Mouse (Mus musculus): ENCODE data around the gene Scube2. TPM values are rescaled to one million over a fixed set of nuclear protein-coding genes. Genes with fewer than 3 reads are reported as not detected.

Gene Scube2
- total RNA-seq, 1 experiment, result 0.89 TPM

GRCm38 (mm10) chr7:109781470-109782203 lies 83.8 kb downstream of the Scube2 start, which contains the start of gene Nrip3:
Gene Nrip3, minus strand, starts transcription at chr7:109782025.
- TF ChIP-seq MAFK (IDR thresholded peaks at IDR 0.05; ENCODE audit: insufficient read depth, low read depth, low read length) (no peak), ZC3H11A (IDR thresholded peaks at IDR 0.05; ENCODE audit: borderline replicate concordance, low read depth, low read length) (no peak), HCFC1 (IDR thresholded peaks at IDR 0.05; ENCODE audit: borderline replicate concordance, insufficient read depth, low read length) (no peak), ZNF384 (IDR thresholded peaks at IDR 0.05; ENCODE audit: low read depth, low read length) (no peak), CHD2 (IDR thresholded peaks at IDR 0.05; ENCODE audit: low read depth, low read length) (no peak)

GRCm38 (mm10) chr7:109781087-109781469 lies 84.4 kb downstream of the Scube2 start:
- no peaks in the 10 kb centered on the region; a peak in 1 of 4 replicates for H3K4me1 ChIP-seq (ENCODE audit: control insufficient read depth in 2 of 2, insufficient read depth in 2 of 2, low read length in 2 of 2, poor library complexity in 1 of 2)
- H3K36me3 ChIP-seq (ENCODE audit: control insufficient read depth, insufficient read depth, low read length, poor library complexity, severe bottlenecking), result no peaks in the 10 kb centered on the region
- peak overlapping the region; percentile 57 to 77 for H3K4me3 ChIP-seq (ENCODE audit: insufficient read depth in 1 of 2, low read depth in 1 of 2, low read length in 2 of 2, poor library complexity in 1 of 2, severe bottlenecking in 1 of 2)
- no peak for DNase-seq (ENCODE audit: low read depth, low spot score)
- TF ChIP-seq HCFC1 (IDR thresholded peaks at IDR 0.05; ENCODE audit: borderline replicate concordance, insufficient read depth, low read length) (no peak), ZC3H11A (IDR thresholded peaks at IDR 0.05; ENCODE audit: borderline replicate concordance, low read depth, low read length) (no peak), MAFK (IDR thresholded peaks at IDR 0.05; ENCODE audit: insufficient read depth, low read depth, low read length) (no peak), ZNF384 (IDR thresholded peaks at IDR 0.05; ENCODE audit: low read depth, low read length) (no peak), CHD2 (IDR thresholded peaks at IDR 0.05; ENCODE audit: low read depth, low read length) (no peak)
- H3K27ac ChIP-seq (ENCODE audit: insufficient read depth, low read depth, low read length, poor library complexity, severe bottlenecking), result no peak overlapping the region
- peak overlapping the region; percentile 42; the same call in 1 of the 2 replicates for H3K9ac ChIP-seq (ENCODE audit: insufficient read depth, low read depth, low read length, poor library complexity, severe bottlenecking)
- in situ Hi-C loops (cut with MboI; ENCODE audit: low sequenced_read_pairs in 2 of 2, unreplicated experiment in 2 of 2), result no loop called here
- no peaks in the 10 kb centered on the region for H3K9me3 ChIP-seq (ENCODE audit: control insufficient read depth, insufficient read depth, low read depth, low read length)

More at GRCm38 (mm10) chr7:109781470-109782203, 83.8 kb downstream of the Scube2 start, which contains the start of gene Nrip3:
- Histone ChIP-seq H3K4me3 (ENCODE audit: insufficient read depth in 1 of 2, low read depth in 1 of 2, low read length in 2 of 2, poor library complexity in 1 of 2, severe bottlenecking in 1 of 2) (peak within 1 kb of the TSS; percentile 57 to 77), H3K27ac (ENCODE audit: insufficient read depth, low read depth, low read length, poor library complexity, severe bottlenecking) (no peak within 1 kb of the TSS), H3K36me3 (ENCODE audit: control insufficient read depth, insufficient read depth, low read length, poor library complexity, severe bottlenecking) (no peaks in the 10 kb centered on the region), H3K9ac (ENCODE audit: insufficient read depth, low read depth, low read length, poor library complexity, severe bottlenecking) (peak within 1 kb of the TSS; percentile 42), H3K9me3 (ENCODE audit: control insufficient read depth, insufficient read depth, low read depth, low read length) (no peaks in the 10 kb centered on the region), H3K4me1 (ENCODE audit: control insufficient read depth in 2 of 2, insufficient read depth in 2 of 2, low read length in 2 of 2, poor library complexity in 1 of 2) (no peaks in the 10 kb centered on the region; a peak in 1 of 4 replicates)
- in situ Hi-C loops (cut with MboI; ENCODE audit: low sequenced_read_pairs in 2 of 2, unreplicated experiment in 2 of 2), result no loop called here
- peak; percentile 60 for DNase-seq (ENCODE audit: low read depth, low spot score)

GRCm38 (mm10) chr7:109772251-109772650 lies 93.2 kb downstream of the Scube2 start:
- in situ Hi-C loops (cut with MboI; ENCODE audit: low sequenced_read_pairs in 2 of 2, unreplicated experiment in 2 of 2), result no loop called here
- no peaks in the 10 kb centered on the region for H3K36me3 ChIP-seq (ENCODE audit: control insufficient read depth, insufficient read depth, low read length, poor library complexity, severe bottlenecking)
- H3K27ac ChIP-seq (ENCODE audit: insufficient read depth, low read depth, low read length, poor library complexity, severe bottlenecking), result no peak overlapping the region
- no peak for TF ChIP-seq ZC3H11A (IDR thresholded peaks at IDR 0.05; ENCODE audit: borderline replicate concordance, low read depth, low read length)
- TF ChIP-seq MAFK (IDR thresholded peaks at IDR 0.05; ENCODE audit: insufficient read depth, low read depth, low read length), result no peak
- TF ChIP-seq CHD2 (IDR thresholded peaks at IDR 0.05; ENCODE audit: low read depth, low read length), result no peak
- TF ChIP-seq ZNF384 (IDR thresholded peaks at IDR 0.05; ENCODE audit: low read depth, low read length), result no peak
- no peak for TF ChIP-seq HCFC1 (IDR thresholded peaks at IDR 0.05; ENCODE audit: borderline replicate concordance, insufficient read depth, low read length)
- no peak overlapping the region for H3K9ac ChIP-seq (ENCODE audit: insufficient read depth, low read depth, low read length, poor library complexity, severe bottlenecking)
- no peaks in the 10 kb centered on the region for H3K9me3 ChIP-seq (ENCODE audit: control insufficient read depth, insufficient read depth, low read depth, low read length)
- H3K4me1 ChIP-seq (ENCODE audit: control insufficient read depth in 2 of 2, insufficient read depth in 2 of 2, low read length in 2 of 2, poor library complexity in 1 of 2), result no peaks in the 10 kb centered on the region
- DNase-seq (ENCODE audit: low read depth, low spot score), result no peak
- no peak overlapping the region for H3K4me3 ChIP-seq (ENCODE audit: insufficient read depth in 1 of 2, low read depth in 1 of 2, low read length in 2 of 2, poor library complexity in 1 of 2, severe bottlenecking in 1 of 2)

- TF ChIP-seq MAFK (IDR thresholded peaks at IDR 0.05; ENCODE audit: insufficient read depth, low read depth, low read length), result no peak
- TF ChIP-seq ZNF384 (IDR thresholded peaks at IDR 0.05; ENCODE audit: low read depth, low read length), result no peak
- TF ChIP-seq CHD2 (IDR thresholded peaks at IDR 0.05; ENCODE audit: low read depth, low read length), result no peak
- no peak for TF ChIP-seq HCFC1 (IDR thresholded peaks at IDR 0.05; ENCODE audit: borderline replicate concordance, insufficient read depth, low read length)
- TF ChIP-seq ZC3H11A (IDR thresholded peaks at IDR 0.05; ENCODE audit: borderline replicate concordance, low read depth, low read length), result no peak
- H3K36me3 ChIP-seq (ENCODE audit: control insufficient read depth, insufficient read depth, low read length, poor library complexity, severe bottlenecking), result no peaks in the 10 kb centered on the region
- H3K4me1 ChIP-seq (ENCODE audit: control insufficient read depth in 2 of 2, insufficient read depth in 2 of 2, low read length in 2 of 2, poor library complexity in 1 of 2), result no peaks in the 10 kb centered on the region
- in situ Hi-C loops (cut with MboI; ENCODE audit: low sequenced_read_pairs in 2 of 2, unreplicated experiment in 2 of 2), result no loop called here
- no peak overlapping the region for H3K27ac ChIP-seq (ENCODE audit: insufficient read depth, low read depth, low read length, poor library complexity, severe bottlenecking)
- H3K9ac ChIP-seq (ENCODE audit: insufficient read depth, low read depth, low read length, poor library complexity, severe bottlenecking), result no peak overlapping the region
- H3K9me3 ChIP-seq (ENCODE audit: control insufficient read depth, insufficient read depth, low read depth, low read length), result no peaks in the 10 kb centered on the region
- DNase-seq (ENCODE audit: low read depth, low spot score), result no peak
- H3K4me3 ChIP-seq (ENCODE audit: insufficient read depth in 1 of 2, low read depth in 1 of 2, low read length in 2 of 2, poor library complexity in 1 of 2, severe bottlenecking in 1 of 2), result no peak overlapping the region
Measured at GRCm38 (mm10) chr7:109768699-109769383, 96.6 kb downstream of the Scube2 start.
